Mouse (Mus musculus) liver, embryonic 15.5 days (tissue): Measurements from ENCODE around the gene Clcn5. TPM values are rescaled to one million over a fixed set of nuclear protein-coding genes. Genes with fewer than 3 reads are reported as not detected.

Experiments used
- ATAC-seq: fragments of 200-750 bp; cut with Nextera tagmentation; 2 replicates; pipeline ENCODE4 v1.8.0; 2017; ENCODE audit warnings: moderate number of reproducible peaks, mild to moderate bottlenecking, moderate library complexity; ENCODE audit not compliant: insufficient read depth
- H3K27ac ChIP-seq: fragments of 300-500 bp; sonication (generic); replicated peaks from 2 replicates; pipeline ENCODE4 v1.5.1; 2015; ENCODE audit warnings: mild to moderate bottlenecking, inconsistent platforms
- H3K27me3 ChIP-seq: fragments of 300-500 bp; sonication (generic); 2 replicates; pipeline ENCODE4 v1.6.1; 2015; ENCODE audit warnings: mild to moderate bottlenecking, inconsistent platforms
- H3K36me3 ChIP-seq: fragments of 300-500 bp; sonication (generic); replicated peaks from 2 replicates; pipeline ENCODE4 v1.6.1; 2015; ENCODE audit warnings: moderate library complexity, mild to moderate bottlenecking, inconsistent platforms
- H3K4me1 ChIP-seq: fragments of 300-500 bp; sonication (generic); replicated peaks from 2 replicates; pipeline ENCODE4 v1.6.1; 2015; ENCODE audit warnings: inconsistent platforms
- H3K4me2 ChIP-seq: fragments of 300-500 bp; sonication (generic); 2 replicates; pipeline ENCODE4 v1.6.1; 2015; ENCODE audit warnings: moderate library complexity, mild to moderate bottlenecking, inconsistent platforms
- H3K4me3 ChIP-seq: fragments of 300-500 bp; sonication (generic); replicated peaks from 2 replicates; pipeline ENCODE4 v1.5.1; 2015; ENCODE audit warnings: mild to moderate bottlenecking, inconsistent platforms
- H3K9ac ChIP-seq: fragments of 300-500 bp; sonication (generic); 2 replicates; pipeline ENCODE4 v1.6.1; 2015; ENCODE audit warnings: moderate library complexity, mild to moderate bottlenecking, inconsistent platforms
- H3K9me3 ChIP-seq: fragments of 300-500 bp; sonication (generic); replicated peaks from 2 replicates; pipeline ENCODE4 v1.6.1; 2016; ENCODE audit warnings: inconsistent platforms
- WGBS: fragments of 180-500 bp; shearing (Covaris S2); methylation state at CpG from one replicate; pipeline ENCODE4 v1.1.7; 2015; ENCODE audit warnings: mixed read lengths; ENCODE audit not compliant: insufficient replicate concordance; 5-methylcytosine and 5-hydroxymethylcytosine counted together
- microRNA counts: library from miRNA; unstranded; fragments of <30 nt; microRNA quantifications from one replicate; lab custom pipeline; 2016
- microRNA-seq: library from miRNA; unstranded; fragments of <30 nt; microRNA quantifications from one replicate; pipeline ENCODE4, GENCODE M21; 2016
- polyA plus RNA-seq: library from polyadenylated mRNA; unstranded; fragments of >200 nt; fragmentation: Nextera tagmentation; extraction: Ambion mirVana; gene quantifications from 2 replicates; pipeline ENCODE4 v1.2.1, GENCODE M21; 2015

Gene Clcn5
- polyA plus RNA-seq, 1 experiment from 2014 or later, result 2.8 TPM

- H3K4me2 ChIP-seq, result no peak overlapping the region
- no peaks in the 10 kb centered on the region for H3K27me3 ChIP-seq
- no peak overlapping the region for H3K4me3 ChIP-seq
- no peaks in the 10 kb centered on the region for H3K4me1 ChIP-seq
- H3K9me3 ChIP-seq, result no peaks in the 10 kb centered on the region
- no peak overlapping the region for H3K9ac ChIP-seq
- no peak overlapping the region for H3K27ac ChIP-seq
- WGBS, result 64% methylated on average over 3 of the region's 3 CpGs
- no peak for ATAC-seq
- no peaks in the 10 kb centered on the region for H3K36me3 ChIP-seq
Observed at GRCm38 (mm10) chrX:7114885-7115284, 204.3 kb downstream of the Clcn5 start.

MicroRNA genes within 50 kb of the gene (microRNA counts, 519-probe panel; counts per million panel counts)
- microRNA mmu-miR-188-3p (lab: Ali Mortazavi, UCI), result 4,115 counts per million, percentile 84 among the panel's probes with 10 or more counts
- microRNA mmu-miR-188-5p (lab: Ali Mortazavi, UCI), result not detected
- microRNA mmu-miR-362-3p (lab: Ali Mortazavi, UCI), result 2,869 counts per million, percentile 57 among the panel's probes with 10 or more counts
- 2,107 counts per million, percentile 28 among the panel's probes with 10 or more counts for microRNA mmu-miR-362-5p (lab: Ali Mortazavi, UCI)
- microRNA mmu-miR-500 (lab: Ali Mortazavi, UCI), result not detected
- not detected for microRNA mmu-miR-501-3p (lab: Ali Mortazavi, UCI)
- 2,418 counts per million, percentile 41 among the panel's probes with 10 or more counts for microRNA mmu-miR-501-5p (lab: Ali Mortazavi, UCI)
- 1,016 counts per million, percentile 2 among the panel's probes with 10 or more counts for microRNA mmu-miR-532-3p (lab: Ali Mortazavi, UCI)
- microRNA mmu-miR-532-5p (lab: Ali Mortazavi, UCI), result 3,369 counts per million, percentile 68 among the panel's probes with 10 or more counts

Small RNAs within 50 kb of the gene (microRNA-seq; reads per million reads assigned to microRNA genes)
- gene Mir188 (1,104 reads per million, percentile 77 among the genes with 10 or more reads in this experiment), gene Mir362 (99.0 reads per million, percentile 53 among the genes with 10 or more reads in this experiment), gene Mir500 (210 reads per million, percentile 61 among the genes with 10 or more reads in this experiment), gene Mir501 (518 reads per million, percentile 70 among the genes with 10 or more reads in this experiment), gene Mir532 (2,198 reads per million, percentile 84 among the genes with 10 or more reads in this experiment)

Other genes starting within 250 kb of the Clcn5 start
- 0.07 TPM in 2 replicates for gene Usp27x, start 56.5 kb upstream of the Clcn5 start, polyA plus RNA-seq